Mouse (Mus musculus) kidney, adult 2 months (tissue): ENCODE measurements around the gene Akirin2. TPM values are rescaled to one million over a fixed set of nuclear protein-coding genes. Genes with fewer than 3 reads are reported as not detected.

ENCODE experiments used
- DNase-seq: peaks from one replicate; pipeline ENCODE4 v3.0.0; 2021
- H3K27ac ChIP-seq: fragments of 200-500 bp; 2 replicates; pipeline ENCODE4 v1.5.1; 2012; ENCODE audit warnings: low read depth, low read length, control low read depth, inconsistent platforms; ENCODE audit not compliant: insufficient read depth
- H3K27me3 ChIP-seq: fragments of 200-500 bp; replicated peaks from 2 replicates; pipeline ENCODE4 v1.6.1; 2012; ENCODE audit warnings: mild to moderate bottlenecking, moderate library complexity, low read length, inconsistent platforms; ENCODE audit not compliant: control insufficient read depth, insufficient read depth
- H3K36me3 ChIP-seq: fragments of 200-500 bp; 2 replicates; pipeline ENCODE4 v1.6.1; 2012; ENCODE audit warnings: mild to moderate bottlenecking, moderate library complexity, low read length, inconsistent platforms; ENCODE audit not compliant: control insufficient read depth, insufficient read depth
- H3K4me1 ChIP-seq: fragments of 200-500 bp; 2 replicates; pipeline ENCODE4 v1.6.1; 2011; ENCODE audit warnings: low read length; ENCODE audit not compliant: control insufficient read depth, insufficient read depth
- H3K4me3 ChIP-seq: fragments of 200-500 bp; 2 replicates; pipeline ENCODE4 v1.5.1; 2011; ENCODE audit warnings: mild to moderate bottlenecking, low read depth, low read length, control low read depth; ENCODE audit not compliant: insufficient read depth
- CTCF ChIP-seq: fragments of 200-500 bp; conservative IDR thresholded peaks from 2 replicates; pipeline ENCODE4 v1.5.1; 2011; ENCODE audit warnings: low read depth, mild to moderate bottlenecking, control low read depth, low read length, moderate library complexity, mixed read lengths; ENCODE audit not compliant: insufficient read depth, insufficient read length
- POLR2A ChIP-seq: fragments of 200-500 bp; IDR thresholded peaks from one replicate; pipeline ENCODE4 v1.6.1; 2011; ENCODE audit warnings: low read depth, low read length, control low read depth
- WGBS: fragments of 180-500 bp; shearing (Covaris S2); methylation state at CpG from one replicate; pipeline ENCODE4 v1.1.7; 2018; 5-methylcytosine and 5-hydroxymethylcytosine counted together
- polyA plus RNA-seq: library from polyadenylated mRNA; depleted of rRNA; stranded (reverse); fragments of >200 nt; gene quantifications from 2 replicates; pipeline ENCODE4 v1.2.3, GENCODE M21; 2012; rRNA removed

Akirin2 gene
- polyA plus RNA-seq, 1 experiment: 24.6 TPM

- Histone ChIP-seq H3K4me1 (peaks cover 6% of the 10 kb centered on the region; the same call in 1 of the 2 replicates), H3K36me3 (no peaks in the 10 kb centered on the region), H3K4me3 (peak overlapping the region; percentile 80), H3K27me3 (no peaks in the 10 kb centered on the region), H3K27ac (peak overlapping the region; percentile 75)
- WGBS: 36% methylated on average over 8 of the region's 8 CpGs
- peak; percentile 66 for DNase-seq
- no peak for TF ChIP-seq CTCF
- no peak for TF ChIP-seq POLR2A
Measured at GRCm38 (mm10) chr4:34616146-34616545, 65.4 kb downstream of the Akirin2 start.

Other genes with a start within 250 kb of the Akirin2 start
- gene Orc3, start 64.0 kb downstream of the Akirin2 start, polyA plus RNA-seq: 16.6 and 18.7 TPM in 2 replicates
- 17.8 and 21.2 TPM in 2 replicates for gene Rars2, start 64.0 kb downstream of the Akirin2 start, polyA plus RNA-seq
- gene Slc35a1, start 136.5 kb downstream of the Akirin2 start, polyA plus RNA-seq: 16.9 and 22.1 TPM in 2 replicates
- gene Cfap206, start 179.3 kb downstream of the Akirin2 start, polyA plus RNA-seq: 0.17 and 0.20 TPM in 2 replicates
- not detected in 2 replicates for gene Gm136, start 205.3 kb downstream of the Akirin2 start, polyA plus RNA-seq
- 8.5 and 13.2 TPM in 2 replicates for gene Smim8, start 227.5 kb downstream of the Akirin2 start, polyA plus RNA-seq